Mouse (Mus musculus) lung, postnatal 0 days (tissue): ENCODE measurements around the gene Olfr576.

Experiments
- CTCF ChIP-seq: IDR thresholded peaks from 2 replicates; pipeline ENCODE4 v1.5.1; 2016; ENCODE audit warnings: antibody characterized with exemption, mild to moderate bottlenecking
- EP300 ChIP-seq: IDR thresholded peaks from 2 replicates; pipeline ENCODE4 v1.6.1; 2016; ENCODE audit warnings: antibody characterized with exemption, mild to moderate bottlenecking, control low read depth

GRCm38 (mm10) chr7:102958137-102958536 is 4.3 kb upstream of the Olfr576 start:
- TF ChIP-seq CTCF = no peak
- no peak for TF ChIP-seq EP300
